Mouse (Mus musculus) lung, postnatal 10 days (tissue): ENCODE results near the gene Mt3.

Source experiments
- DNase-seq: peaks from one replicate; pipeline ENCODE4 v3.0.0; 2021

Mt3 gene

GRCm38 (mm10) chr8:94187290-94188002 is 35.0 kb downstream of the Mt3 start:
- no peak for DNase-seq

- no peak for DNase-seq
These were observed 37.0 kb downstream of the Mt3 start for GRCm38 (mm10) chr8:94189275-94190031.

GRCm38 (mm10) chr8:94191101-94191691 is 38.8 kb downstream of the Mt3 start:
- peak; percentile 90 for DNase-seq

GRCm38 (mm10) chr8:94192926-94193325 is 40.5 kb downstream of the Mt3 start:
- no peak for DNase-seq

- DNase-seq = no peak
These were observed 42.3 kb downstream of the Mt3 start for GRCm38 (mm10) chr8:94194591-94195223.

GRCm38 (mm10) chr8:94199202-94199869 is 46.9 kb downstream of the Mt3 start:
- DNase-seq = peak; percentile 78
